Mouse (Mus musculus) intestine, postnatal 0 days (tissue): ENCODE data around the gene ccdc198. TPM values are rescaled to one million over a fixed set of nuclear protein-coding genes. Genes with fewer than 3 reads are reported as not detected.

Experiments
- ATAC-seq: fragments of 200-750 bp; cut with Nextera tagmentation; 2 replicates; pipeline ENCODE4 v1.8.0; 2017; ENCODE audit warnings: mild to moderate bottlenecking, moderate TSS enrichment, moderate library complexity
- H3K27ac ChIP-seq: fragments of 300-500 bp; sonication (generic); 2 replicates; pipeline ENCODE4 v1.5.1; 2014; ENCODE audit warnings: mild to moderate bottlenecking, low read depth, low read length, moderate library complexity
- H3K27me3 ChIP-seq: fragments of 300-500 bp; sonication (generic); replicated peaks from 2 replicates; pipeline ENCODE4 v1.6.1; 2014; ENCODE audit warnings: low read length, mixed read lengths; ENCODE audit not compliant: control insufficient read depth, insufficient read depth
- H3K36me3 ChIP-seq: fragments of 300-500 bp; sonication (generic); 2 replicates; pipeline ENCODE4 v1.6.1; 2014; ENCODE audit warnings: mild to moderate bottlenecking, moderate library complexity; ENCODE audit not compliant: control insufficient read depth, insufficient read depth
- H3K4me1 ChIP-seq: fragments of 300-500 bp; sonication (generic); replicated peaks from 2 replicates; pipeline ENCODE4 v1.6.1; 2014; ENCODE audit warnings: antibody characterized with exemption, low read length, mixed read lengths; ENCODE audit not compliant: control insufficient read depth, insufficient read depth
- H3K4me2 ChIP-seq: fragments of 300-500 bp; sonication (generic); replicated peaks from 2 replicates; pipeline ENCODE4 v1.6.1; 2014; ENCODE audit warnings: low read depth, mild to moderate bottlenecking, moderate library complexity
- H3K4me3 ChIP-seq: fragments of 300-500 bp; sonication (generic); 2 replicates; pipeline ENCODE4 v1.5.1; 2014; ENCODE audit warnings: low read depth, low read length
- H3K9ac ChIP-seq: fragments of 300-500 bp; sonication (generic); 2 replicates; pipeline ENCODE4 v1.6.1; 2014; ENCODE audit warnings: mild to moderate bottlenecking, low read depth, low read length
- H3K9me3 ChIP-seq: fragments of 300-500 bp; sonication (generic); 2 replicates; pipeline ENCODE4 v1.6.1; 2016; ENCODE audit warnings: mixed run types; ENCODE audit not compliant: control insufficient read depth
- CTCF ChIP-seq: sonication (generic); IDR thresholded peaks from 2 replicates; pipeline ENCODE4 v1.5.1; 2016; ENCODE audit warnings: low read depth, mild to moderate bottlenecking, control low read depth, antibody characterized with exemption, moderate library complexity
- WGBS: fragments of 180-500 bp; shearing (Covaris S2); extraction: QIAGEN DNeasy Blood & Tissue Kit; methylation state at CpG from one replicate; pipeline ENCODE4 v1.1.7; 2014; 5-methylcytosine and 5-hydroxymethylcytosine counted together
- polyA plus RNA-seq: library from polyadenylated mRNA; unstranded; fragments of >200 nt; fragmentation: Nextera tagmentation; extraction: Ambion mirVana; gene quantifications from 2 replicates; pipeline ENCODE4 v1.2.1, GENCODE M21; 2015

The ccdc198 gene
- polyA plus RNA-seq, 1 experiment from 2014 or later, result 135 TPM

- Histone ChIP-seq H3K4me1 (no peaks in the 10 kb centered on the region), H3K36me3 (no peaks in the 10 kb centered on the region), H3K27me3 (no peaks in the 10 kb centered on the region), H3K4me3 (peak within 1 kb of the TSS; percentile 97), H3K27ac (peak within 1 kb of the TSS; percentile 91), H3K9ac (peak within 1 kb of the TSS; percentile 95), H3K4me2 (peak within 1 kb of the TSS; percentile 87), H3K9me3 (no peaks in the 10 kb centered on the region)
- under 1% methylated on average over 42 of the region's 86 CpGs for WGBS
- peak; percentile 90 for ATAC-seq
- no peak for TF ChIP-seq CTCF
Observed at GRCm38 (mm10) chr14:49171867-49172581, 73.2 kb downstream of the ccdc198 start, which contains the start of gene Naa30. Gene Naa30 (plus strand): TSS chr14:49172226.

DNA sequence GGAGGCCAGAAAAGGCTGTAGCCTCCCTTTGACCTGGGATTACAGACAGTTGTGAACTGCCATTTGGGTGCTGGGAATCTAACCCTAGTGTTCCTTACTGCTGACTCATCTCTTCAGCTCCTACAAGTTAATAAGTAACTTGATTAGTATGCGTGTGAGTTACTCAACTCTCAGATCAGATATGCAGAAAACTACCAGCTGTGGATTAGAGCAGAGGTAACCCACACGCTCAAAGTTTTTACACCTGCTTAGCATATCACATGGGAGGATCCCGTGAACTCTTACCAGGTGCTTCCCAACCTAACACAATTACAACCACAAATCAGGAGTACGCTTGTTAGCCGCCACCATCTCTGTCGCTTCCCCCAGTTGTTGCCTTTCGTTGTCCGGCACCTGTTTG lies 74.0 kb downstream of the ccdc198 start:
- peak overlapping the region; percentile 95; the same call in 1 of the 2 replicates for H3K9ac ChIP-seq

More for the DNA sequence above, 74.0 kb downstream of the ccdc198 start:
- no peaks in the 10 kb centered on the region for H3K4me1 ChIP-seq
- no peaks in the 10 kb centered on the region for H3K27me3 ChIP-seq
- peak overlapping the region; percentile 97 for H3K4me3 ChIP-seq
- H3K36me3 ChIP-seq, result no peaks in the 10 kb centered on the region
- 19% methylated on average over 8 of the region's 8 CpGs for WGBS
- peak overlapping the region; percentile 87 for H3K4me2 ChIP-seq
- TF ChIP-seq CTCF, result no peak
- peak; percentile 82 for ATAC-seq
- peak overlapping the region; percentile 91 for H3K27ac ChIP-seq
- no peaks in the 10 kb centered on the region for H3K9me3 ChIP-seq

Other genes starting within 250 kb of the ccdc198 start
- 14.7 and 15.8 TPM in 2 replicates for gene Ap5m1, start 179.4 kb downstream of the ccdc198 start, polyA plus RNA-seq
- gene Exoc5, start 178.8 kb downstream of the ccdc198 start, polyA plus RNA-seq, result 24.7 and 26.7 TPM in 2 replicates
- gene Naa30, start 73.2 kb downstream of the ccdc198 start, polyA plus RNA-seq, result 10.9 and 11.4 TPM in 2 replicates